Mouse (Mus musculus) regulatory T cell (primary cell): ENCODE measurements around the gene Frmd4a.
"Not testable (repeated sequence)": the region's sequence is repeated elsewhere in the genome, so short reads cannot be mapped to it uniquely, and the experiment has no call there.

Experiments used
- in situ Hi-C: fragments of 300-600 bp; cut with MboI, MseI; formaldehyde crosslinking; loops from one replicate; pipeline ENCODE4 v1.15.1; 2025; ENCODE audit warnings: high pct_unique_total_duplicates

Frmd4a gene

DNA sequence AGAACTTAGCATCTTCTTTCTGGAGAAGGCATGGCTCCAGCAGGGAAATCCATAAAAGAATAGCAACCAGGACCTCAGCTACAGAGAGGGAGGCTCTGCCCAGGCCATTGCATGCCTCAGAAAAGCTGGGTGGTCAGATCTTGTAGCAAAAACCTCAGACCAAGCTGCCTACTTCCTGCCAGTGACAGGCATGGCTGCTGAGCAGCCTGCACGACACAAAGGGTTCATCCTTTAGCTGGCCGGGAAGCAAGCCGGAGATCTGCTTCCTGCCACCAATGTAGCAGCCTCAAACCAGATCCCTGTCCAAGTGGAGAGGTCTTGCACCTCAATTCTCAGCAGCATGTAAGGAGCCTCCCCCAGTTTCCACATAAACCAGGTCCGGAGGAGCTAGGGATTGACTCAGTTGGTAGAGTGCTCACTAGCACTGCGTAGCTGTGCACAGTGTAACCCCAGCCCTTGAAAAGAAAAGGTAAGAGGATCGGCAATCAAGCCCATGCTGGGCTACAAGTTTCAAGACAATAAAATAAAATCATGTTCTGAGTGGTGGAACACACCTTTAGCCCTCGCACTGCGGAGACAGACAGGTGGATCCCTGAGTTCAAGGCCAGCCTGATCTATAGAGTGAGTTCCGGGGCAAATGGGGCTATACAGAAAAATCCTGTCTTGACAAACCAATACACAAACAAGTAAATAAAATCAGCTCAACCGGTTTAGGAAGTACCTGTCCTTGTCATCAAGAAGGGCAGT, 532.7 kb downstream of the Frmd4a start:
- in situ Hi-C loops, result no loop called here

- in situ Hi-C loops, result no loop called here
Measured at GRCm38 (mm10) chr2:4551438-4551837, 533.9 kb downstream of the Frmd4a start.

DNA sequence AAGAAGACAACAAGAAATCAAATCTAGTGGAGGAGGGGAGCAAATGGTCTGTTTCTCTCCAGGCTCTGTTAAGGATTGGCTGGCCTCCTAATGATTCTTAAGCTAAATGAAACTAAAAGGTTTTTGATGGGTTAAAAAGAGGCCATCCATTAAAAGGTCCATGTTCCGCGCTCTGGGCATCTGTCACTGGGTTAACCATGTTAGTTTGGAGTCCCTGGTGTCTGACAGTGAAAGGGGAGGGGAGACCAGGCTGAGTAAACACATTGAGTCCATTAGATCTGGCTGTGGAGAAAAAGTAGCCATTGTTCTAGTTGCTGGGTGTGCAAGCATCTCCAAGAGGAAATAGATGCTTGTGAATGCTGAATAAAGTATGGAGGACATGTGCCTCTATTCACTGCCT, 534.3 kb downstream of the Frmd4a start:
- in situ Hi-C loops, result no loop called here

GRCm38 (mm10) chr2:4552486-4552885, 535.0 kb downstream of the Frmd4a start:
- in situ Hi-C loops, result no loop called here

- in situ Hi-C loops, result no loop called here
Measured at GRCm38 (mm10) chr2:4555221-4555631, 537.7 kb downstream of the Frmd4a start.

- in situ Hi-C loops, result no loop called here
Measured at GRCm38 (mm10) chr2:4556188-4556587, 538.7 kb downstream of the Frmd4a start.

DNA sequence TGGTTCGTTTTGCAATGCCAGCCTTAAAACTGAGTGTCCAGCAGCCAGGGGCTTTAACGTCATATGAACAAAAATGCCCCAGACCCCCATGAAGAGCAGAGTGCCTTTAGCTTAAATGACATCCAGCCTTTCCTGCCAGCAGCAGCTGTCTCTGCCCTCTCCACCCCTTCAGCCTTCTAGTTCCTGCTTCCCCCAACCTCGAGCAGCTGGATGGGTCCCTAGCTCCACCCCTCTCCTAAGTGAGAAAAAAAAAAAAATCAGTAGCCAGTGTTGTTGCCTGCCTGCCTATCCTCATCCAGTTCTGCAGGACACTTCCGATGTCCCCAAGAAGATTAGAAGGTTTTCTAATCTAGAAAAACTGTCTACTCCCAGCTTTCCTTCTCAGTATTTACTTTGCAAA, 539.5 kb downstream of the Frmd4a start:
- in situ Hi-C loops, result no loop called here

DNA sequence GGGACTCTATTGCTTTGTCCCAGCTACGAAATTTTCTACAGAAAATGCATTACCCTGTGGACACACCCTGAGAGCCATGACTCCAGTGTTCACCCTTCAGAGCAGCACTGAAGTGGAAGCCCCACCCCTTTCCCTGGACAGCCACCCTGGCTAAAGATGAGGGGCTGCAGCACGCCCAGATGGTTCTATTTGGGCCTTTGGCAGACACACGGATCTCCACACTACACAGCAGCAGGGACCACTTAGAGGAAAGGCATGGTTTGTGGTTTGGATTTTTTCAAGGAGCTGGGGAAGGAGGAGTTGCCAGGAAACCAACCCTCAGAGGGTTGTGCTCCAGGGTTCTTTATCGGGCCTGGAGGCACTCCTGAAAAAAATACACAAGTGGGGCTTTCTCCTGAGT, 539.9 kb downstream of the Frmd4a start:
- in situ Hi-C loops, result no loop called here

DNA sequence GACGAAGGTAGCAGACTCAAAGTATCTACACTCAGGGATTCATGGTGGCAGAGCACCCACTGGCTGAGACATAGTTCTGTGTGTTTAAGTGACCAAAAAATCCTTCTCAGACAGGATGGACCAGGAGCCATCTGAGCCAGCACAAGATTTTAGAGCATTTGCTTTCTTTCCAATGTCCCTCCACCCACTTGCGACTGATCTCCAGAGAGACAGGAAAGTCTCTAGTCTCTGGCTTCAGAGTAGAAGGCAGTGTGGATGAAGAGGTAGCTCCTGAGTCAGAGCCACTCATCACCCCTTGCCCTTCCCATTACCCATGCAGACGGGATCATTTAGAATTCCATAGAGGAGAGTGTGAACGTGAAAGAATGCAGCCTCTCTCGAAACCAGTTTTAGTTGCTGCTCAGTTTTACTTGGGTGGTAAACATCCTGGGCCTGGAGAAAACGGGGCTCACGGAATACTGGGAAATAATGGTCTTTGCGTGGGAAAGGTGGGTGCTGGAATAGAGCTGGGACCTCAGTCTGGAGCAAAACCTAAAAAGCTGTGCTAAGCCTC, 541.2 kb downstream of the Frmd4a start:
- in situ Hi-C loops, result no loop called here

GRCm38 (mm10) chr2:4559211-4559882, 541.8 kb downstream of the Frmd4a start:
- in situ Hi-C loops, result no loop called here

DNA sequence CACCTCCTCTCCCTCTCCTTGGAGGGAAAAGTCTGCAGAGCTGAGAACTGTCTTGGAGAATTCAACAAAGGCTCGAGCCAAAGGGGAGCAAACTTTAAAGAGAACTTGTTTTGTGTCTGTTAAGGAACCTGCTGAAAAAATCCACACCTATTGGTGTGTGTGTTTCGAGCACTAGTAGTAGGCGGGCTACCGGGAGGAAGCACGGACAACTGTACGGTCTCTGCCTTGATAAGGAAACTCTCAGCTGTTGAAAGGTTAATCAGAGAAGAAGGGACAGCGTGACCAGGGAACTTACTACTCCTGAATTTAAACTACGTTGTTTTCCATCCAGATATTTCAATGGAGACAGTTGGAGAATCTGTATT, 542.3 kb downstream of the Frmd4a start:
- in situ Hi-C loops, result no loop called here

DNA sequence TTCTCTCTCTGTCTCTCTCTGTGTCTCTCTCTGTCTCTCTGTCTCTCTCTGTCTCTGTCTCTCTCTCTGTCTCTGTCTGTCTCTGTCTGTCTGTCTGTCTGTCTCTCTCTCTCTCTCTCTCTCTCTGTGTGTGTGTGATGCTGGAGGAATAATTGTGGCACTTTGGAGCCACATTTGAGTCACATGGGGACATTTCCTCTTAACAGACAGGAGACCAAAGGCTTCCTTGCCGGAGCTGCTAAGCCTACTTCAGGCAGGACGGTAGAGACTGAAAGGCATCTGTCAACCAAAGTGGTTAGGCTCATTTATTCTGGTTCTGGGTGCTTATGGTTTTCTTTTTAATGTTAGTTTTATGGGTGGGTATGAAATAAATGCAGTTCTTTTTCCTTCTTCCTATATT, 543.0 kb downstream of the Frmd4a start:
- in situ Hi-C loops, result not testable (repeated sequence)

- in situ Hi-C loops, result no loop called here
Measured at GRCm38 (mm10) chr2:4561196-4561595, 543.7 kb downstream of the Frmd4a start.

GRCm38 (mm10) chr2:4562373-4562772, 544.9 kb downstream of the Frmd4a start:
- in situ Hi-C loops, result no loop called here

DNA sequence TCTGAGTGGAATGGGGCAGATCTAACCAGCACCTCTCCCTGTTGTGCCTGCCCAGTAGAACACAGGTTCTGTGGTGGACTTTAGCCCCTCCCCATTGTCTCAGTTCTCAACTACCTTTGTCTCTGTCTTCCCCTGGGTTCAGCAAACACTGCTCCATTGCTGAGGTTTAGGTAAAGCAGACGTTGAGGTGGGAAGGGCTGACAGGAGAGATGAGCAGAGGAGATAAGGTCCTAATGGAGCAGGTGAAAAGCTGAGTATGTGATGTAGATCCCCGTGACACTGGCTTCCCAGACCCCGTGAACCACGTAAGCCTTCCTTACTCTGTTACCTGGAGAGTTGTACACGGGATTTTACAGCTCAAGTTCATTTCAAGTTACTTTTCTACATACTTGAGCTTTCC, 545.3 kb downstream of the Frmd4a start:
- in situ Hi-C loops, result no loop called here

DNA sequence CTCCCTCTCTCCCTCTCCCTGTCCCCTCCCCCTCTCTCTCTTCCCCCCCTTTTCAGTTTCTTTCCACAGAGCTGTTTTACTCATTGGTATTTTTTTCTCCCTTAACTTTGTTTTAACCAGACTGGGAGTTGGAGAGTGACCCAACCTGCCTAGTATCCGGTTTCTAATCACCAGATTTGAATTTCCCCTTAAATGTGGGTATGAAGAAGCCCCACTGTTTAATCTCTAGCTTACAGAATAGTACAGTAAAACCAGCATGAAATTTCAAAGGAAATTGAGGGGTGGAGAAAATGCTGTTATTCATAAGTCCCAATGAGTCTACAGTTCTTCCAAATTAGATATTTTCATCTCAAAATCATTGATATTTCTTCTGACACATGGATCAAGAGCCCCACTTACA, 545.8 kb downstream of the Frmd4a start:
- in situ Hi-C loops, result no loop called here

DNA sequence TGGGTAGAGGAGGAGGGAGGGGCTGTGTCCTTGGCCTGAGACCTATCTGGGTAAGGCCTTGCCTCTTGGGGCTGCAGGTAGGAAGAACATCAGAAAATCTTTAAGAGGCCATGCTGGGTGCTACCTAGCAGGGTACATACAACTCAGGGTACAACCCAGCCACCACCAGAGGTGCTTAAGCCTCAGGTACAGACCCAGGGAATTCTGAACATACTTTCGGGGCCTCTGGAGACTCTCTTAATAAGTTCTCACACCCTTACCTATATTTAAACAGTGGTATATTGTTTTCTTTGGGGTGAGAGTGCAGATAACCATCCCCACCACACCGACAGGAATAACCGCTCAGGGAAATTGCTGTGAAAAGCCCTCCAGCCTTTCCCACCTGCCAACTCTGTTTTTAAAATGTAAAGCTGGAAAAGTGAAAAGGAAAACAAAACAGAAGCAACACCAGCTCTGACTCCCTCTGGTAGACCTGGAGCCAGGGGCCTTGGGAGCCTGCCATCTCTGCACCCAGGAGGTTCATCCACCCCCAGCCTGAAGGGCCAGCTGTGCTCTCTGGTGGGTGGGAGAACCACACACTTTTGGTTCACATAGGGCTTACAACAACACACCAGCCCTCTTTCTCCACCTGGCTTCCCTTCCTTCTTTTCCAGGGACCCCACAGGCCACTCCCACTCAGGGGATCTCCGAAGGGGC, 548.9 kb downstream of the Frmd4a start:
- in situ Hi-C loops, result no loop called here

DNA sequence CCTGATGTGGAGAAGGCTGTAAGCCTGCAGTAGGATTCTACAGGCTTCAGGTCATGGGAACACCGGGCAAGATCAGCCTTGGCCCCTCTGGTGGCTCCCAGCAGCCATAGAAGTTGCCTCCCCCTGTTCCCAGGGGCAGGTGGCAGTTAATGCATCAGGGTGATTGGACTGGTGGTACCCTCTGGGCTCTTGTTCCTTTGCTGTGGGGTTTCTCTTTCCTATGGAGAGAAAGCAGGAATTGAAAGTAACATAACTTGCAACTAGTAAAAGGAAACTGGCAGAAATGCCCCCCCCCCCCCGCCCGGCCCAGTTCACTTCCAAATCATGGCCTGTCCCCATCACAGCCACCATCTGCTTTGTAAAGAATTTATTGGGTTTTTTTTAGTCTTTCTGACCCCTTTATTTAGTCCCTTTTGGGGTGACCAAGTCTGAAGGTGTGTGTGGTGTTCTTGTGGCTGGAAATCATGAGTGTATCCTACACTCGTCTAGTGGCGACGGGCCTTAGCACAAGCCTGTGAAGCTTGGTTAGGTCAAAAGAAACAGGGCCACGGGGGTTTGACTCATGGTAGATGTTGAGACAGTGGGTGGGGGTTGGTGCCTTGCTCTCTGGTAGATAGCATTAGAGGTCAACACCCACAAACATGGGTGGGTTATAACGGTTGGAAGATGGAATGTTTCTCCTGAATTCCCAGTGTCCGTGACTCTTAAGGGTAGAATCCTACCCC, 549.6 kb downstream of the Frmd4a start:
- in situ Hi-C loops, result no loop called here

DNA sequence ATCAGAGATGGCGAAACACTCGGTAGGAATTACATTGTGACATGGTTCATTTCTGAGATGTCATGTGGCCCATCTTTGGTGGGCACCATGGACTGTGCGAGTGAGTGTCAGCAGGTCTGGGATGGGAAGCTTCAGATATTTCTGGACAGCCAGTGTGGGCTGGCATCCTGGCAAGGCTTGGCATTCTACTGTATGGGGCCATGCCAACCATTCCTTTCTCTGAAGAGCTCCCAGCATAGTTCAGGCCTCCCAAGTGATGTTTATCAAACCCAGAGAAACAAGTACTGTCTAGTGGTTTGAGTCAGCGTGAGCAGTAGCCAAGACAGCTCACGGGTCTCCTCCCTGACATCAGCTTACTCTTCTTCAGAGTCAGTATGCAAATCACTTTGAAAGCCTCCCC, 551.5 kb downstream of the Frmd4a start:
- in situ Hi-C loops, result no loop called here

DNA sequence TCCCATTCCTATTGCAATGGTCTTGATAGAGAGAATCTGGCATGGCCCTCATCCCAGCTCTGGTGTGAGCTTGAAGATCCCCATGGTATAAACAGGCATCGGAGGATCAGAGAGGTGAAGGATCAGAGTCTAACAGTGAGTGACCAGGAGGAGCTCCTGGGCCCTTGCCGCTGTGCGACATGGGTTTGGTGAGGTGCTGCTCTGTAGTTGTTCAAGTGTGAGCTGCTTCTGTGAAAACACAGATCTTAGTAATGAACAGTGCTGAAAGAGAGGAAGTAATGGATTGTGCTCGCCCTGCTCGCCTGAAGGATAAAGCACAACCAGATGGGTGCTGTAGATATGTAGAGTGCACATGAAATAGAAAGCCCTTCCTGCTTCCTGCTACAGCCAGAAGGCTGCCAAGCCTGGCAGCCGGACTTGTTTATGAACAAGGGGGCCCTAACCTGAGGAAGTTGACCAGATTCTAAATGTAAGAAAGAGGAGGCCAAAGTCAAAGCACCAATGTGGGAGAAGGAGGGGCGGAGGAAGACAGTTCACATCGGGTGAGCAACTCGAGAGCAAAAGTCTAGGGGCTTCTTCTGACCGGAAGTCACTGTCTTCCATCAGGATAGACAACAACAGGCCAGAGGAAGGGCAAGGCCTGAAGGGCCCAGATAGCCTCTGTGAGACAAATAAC, 552.8 kb downstream of the Frmd4a start:
- in situ Hi-C loops, result no loop called here

- in situ Hi-C loops, result no loop called here
Measured at GRCm38 (mm10) chr2:4572498-4573263, 555.2 kb downstream of the Frmd4a start.
